11 mouse cellular contexts compared by ENCODE assay signal in the genomic region with DNA sequence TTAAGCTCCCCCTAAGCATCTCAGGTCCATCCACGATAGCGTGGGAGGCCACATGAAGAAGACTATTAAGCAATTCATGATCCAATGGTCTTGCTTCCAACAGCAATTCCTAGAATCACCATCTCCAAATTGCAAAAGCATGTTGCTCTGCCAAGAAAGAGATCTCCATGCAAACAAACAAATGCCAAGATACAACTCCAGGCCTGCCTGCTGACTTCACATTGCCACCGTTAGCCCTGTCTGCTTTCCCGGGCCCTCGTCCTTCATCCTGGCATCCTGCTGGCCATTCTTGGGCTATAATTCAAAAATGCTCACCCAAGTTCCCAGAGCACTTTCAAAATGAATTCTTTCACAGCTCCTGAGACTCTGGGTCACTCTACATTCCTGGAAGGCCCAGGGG. TPM values are rescaled to one million over a fixed set of nuclear protein-coding genes. Genes with fewer than 3 reads are reported as not detected.
DNase-seq lines count a peak whose midpoint lies in the region; ATAC-seq and TF ChIP-seq lines count a peak whose summit lies in the region.
"Had no signal": no experiment of that assay in that cellular context is flagged by ENCODE, and none has a peak within 500 bp of the region (broad histone marks: within the 10 kb centered on the region; RNA-seq: fewer than 3 reads in every experiment).

No protein-coding gene starts in this region.

- WGBS in heart, adult 2 months: 22% methylated on average over 5 of the region's 5 CpGs
- WGBS in heart, embryonic 10.5 days: 83% methylated on average over 5 of the region's 5 CpGs
- WGBS in liver, adult 2 months: 22% methylated on average over 5 of the region's 5 CpGs
- 85% methylated on average over 5 of the region's 5 CpGs for WGBS in liver, embryonic 11.5 days
- WGBS in limb, embryonic 10.5 days: 70% methylated on average over 5 of the region's 5 CpGs

- no peaks in the 10 kb centered on the region for H3K9me3 ChIP-seq in heart, embryonic 10.5 days
- no peaks in the 10 kb centered on the region for H3K9me3 ChIP-seq in liver, embryonic 11.5 days (ENCODE audit: control insufficient read depth, low read length)
- no peaks in the 10 kb centered on the region for H3K9me3 ChIP-seq in limb, embryonic 10.5 days (replicated peaks)

- intact Hi-C loops in heart, adult 2 months (cut with DNase I): no loop called here

- peak overlapping the region; percentile 61 for H3K27ac ChIP-seq in heart, adult 2 months
- no peak overlapping the region for H3K27ac ChIP-seq in heart, embryonic 10.5 days
- no peak overlapping the region for H3K27ac ChIP-seq in liver, adult 2 months (replicated peaks; ENCODE audit: insufficient read depth, low read depth, low read length)
- no peak overlapping the region for H3K27ac ChIP-seq in liver, embryonic 11.5 days (ENCODE audit: low read depth, low read length)
- H3K27ac ChIP-seq in limb, embryonic 10.5 days: peak overlapping the region; percentile 5; the same call in 1 of the 2 replicates

- no peak for TF ChIP-seq EP300 in heart, adult 2 months (IDR thresholded peaks at IDR 0.05; ENCODE audit: insufficient read depth, low read depth, low read length)

- H3K9ac ChIP-seq in heart, adult 2 months (ENCODE audit: low read depth, low read length): no peak overlapping the region
- no peak overlapping the region for H3K9ac ChIP-seq in liver, adult 2 months (ENCODE audit: low read depth, low read length)
- no peak overlapping the region for H3K9ac ChIP-seq in liver, embryonic 11.5 days (ENCODE audit: low read depth, low read length)

- ATAC-seq in liver, embryonic 11.5 days (replicated peaks; ENCODE audit: low FRiP score): no peak
- ATAC-seq: activated CD4-positive, CD25-positive, alpha-beta regulatory T cell, adult 4 months had no signal

- TF ChIP-seq CTCF in heart, adult 2 months (IDR thresholded peaks at IDR 0.05): no peak
- no peak for TF ChIP-seq CTCF in liver, adult 2 months (IDR thresholded peaks at IDR 0.05; ENCODE audit: low read depth, low read length)

- no peak overlapping the region for H3K4me3 ChIP-seq in heart, adult 2 months
- H3K4me3 ChIP-seq in heart, embryonic 10.5 days: no peak overlapping the region
- no peak overlapping the region for H3K4me3 ChIP-seq in liver, adult 2 months (ENCODE audit: insufficient read depth, low read depth, low read length)
- H3K4me3 ChIP-seq in liver, embryonic 11.5 days (ENCODE audit: low read depth, low read length): no peak overlapping the region
- no peak overlapping the region for H3K4me3 ChIP-seq in limb, embryonic 10.5 days
- H3K4me3 ChIP-seq: layer of hippocampus, adult 2 months had no signal

- no peaks in the 10 kb centered on the region for H3K27me3 ChIP-seq in heart, adult 2 months (ENCODE audit: control insufficient read depth, insufficient read depth, low read length)
- no peaks in the 10 kb centered on the region for H3K27me3 ChIP-seq in heart, embryonic 10.5 days (ENCODE audit: insufficient read depth, poor library complexity, severe bottlenecking)
- no peaks in the 10 kb centered on the region for H3K27me3 ChIP-seq in liver, adult 2 months (ENCODE audit: control insufficient read depth, insufficient read depth, low read length)
- peaks cover 14% of the 10 kb centered on the region for H3K27me3 ChIP-seq in liver, embryonic 11.5 days (replicated peaks; ENCODE audit: control insufficient read depth, insufficient read depth, low read length)
- H3K27me3 ChIP-seq in limb, embryonic 10.5 days (ENCODE audit: low read depth, poor library complexity, severe bottlenecking): no peaks in the 10 kb centered on the region

- DNase-seq in adrenal gland, adult 2 months: peak; percentile 67
- DNase-seq in adrenal gland, adult 18-20 months (ENCODE audit: low spot score in 2 of 2): no peak
- peak; percentile 37 to 41 for DNase-seq in heart, adult 2 months
- DNase-seq in heart, embryonic 10.5 days (ENCODE audit: low spot score): no peak
- peak; percentile 61 for DNase-seq in liver, adult 2 months (ENCODE audit: extremely low read depth, low read depth, low spot score)
- no peak for DNase-seq in liver, embryonic 11.5 days (ENCODE audit: low spot score)
- no peak for DNase-seq in limb, embryonic 10.5 days (ENCODE audit: low spot score)
- no peak for DNase-seq in thymus, postnatal 4 days
- DNase-seq: heart, postnatal 4 days had no signal

- H3K4me1 ChIP-seq in heart, adult 2 months (ENCODE audit: control insufficient read depth, insufficient read depth, low read length): peaks cover 39% of the 10 kb centered on the region
- H3K4me1 ChIP-seq in heart, embryonic 10.5 days: peaks cover 68% of the 10 kb centered on the region
- H3K4me1 ChIP-seq in liver, adult 2 months (ENCODE audit: control insufficient read depth, insufficient read depth, low read length): peaks cover 26% of the 10 kb centered on the region
- no peaks in the 10 kb centered on the region; the same call in 1 of the 2 replicates for H3K4me1 ChIP-seq in liver, embryonic 11.5 days (replicated peaks; ENCODE audit: control insufficient read depth, insufficient read depth, low read length)
- peaks cover 71% of the 10 kb centered on the region for H3K4me1 ChIP-seq in limb, embryonic 10.5 days

- H3K36me3 ChIP-seq in heart, adult 2 months (ENCODE audit: control insufficient read depth, insufficient read depth, low read length): peaks cover 22% of the 10 kb centered on the region
- H3K36me3 ChIP-seq in heart, embryonic 10.5 days: no peaks in the 10 kb centered on the region
- H3K36me3 ChIP-seq in liver, adult 2 months (ENCODE audit: control insufficient read depth, insufficient read depth, low read length): no peaks in the 10 kb centered on the region
- H3K36me3 ChIP-seq in liver, embryonic 11.5 days (ENCODE audit: control insufficient read depth, insufficient read depth, low read length): no peaks in the 10 kb centered on the region
- no peaks in the 10 kb centered on the region for H3K36me3 ChIP-seq in limb, embryonic 10.5 days

- no peak for TF ChIP-seq POLR2A in heart, adult 2 months (IDR thresholded peaks at IDR 0.05; ENCODE audit: insufficient read depth, low read depth, low read length)
- TF ChIP-seq POLR2A in liver, adult 2 months (IDR thresholded peaks at IDR 0.05; ENCODE audit: extremely low read depth, insufficient read depth, low read length): no peak

- no peak overlapping the region for H3K4me2 ChIP-seq in liver, embryonic 11.5 days

- H3K79me2 ChIP-seq in heart, adult 2 months (replicated peaks; ENCODE audit: control insufficient read depth, insufficient read depth, low read length): peaks cover 8% of the 10 kb centered on the region
- H3K79me2 ChIP-seq in liver, adult 2 months (ENCODE audit: control insufficient read depth, insufficient read depth, low read length): peaks cover 35% of the 10 kb centered on the region

RNA-seq across cellular contexts. Expression of a gene that starts 5.6 kb away (rescaled TPM):
- 10 to 100 TPM; 58.3 to 76.7 TPM for total RNA-seq in adrenal gland, adult 2 months (2021)
- 8.4 and 20.0 TPM in 2 replicates for polyA plus RNA-seq in adrenal gland, adult 2 months (2012; rRNA removed)
- total RNA-seq in adrenal gland, adult 18-20 months (2021): 10 to 100 TPM; 37.4 to 54.0 TPM
- total RNA-seq in heart, adult 2 months (2021): 10 to 100 TPM; 39.9 to 40.0 TPM
- 26.7 and 32.4 TPM in 2 replicates for polyA plus RNA-seq in heart, adult 2 months (2012; rRNA removed)
- polyA plus RNA-seq in heart, embryonic 10.5 days (2016; fragmentation: Nextera tagmentation; extraction: Ambion mirVana): 25.1 and 28.9 TPM in 2 replicates
- 5.3 and 7.0 TPM in 2 replicates for total RNA-seq in liver, adult 2 months (2014; rRNA removed)
- polyA plus RNA-seq in liver, adult 2 months (2012; rRNA removed): 1.4 and 3.2 TPM in 2 replicates
- 11.7 and 14.2 TPM in 2 replicates for polyA plus RNA-seq in liver, embryonic 11.5 days (2014; fragmentation: Nextera tagmentation; extraction: Ambion mirVana)
- 26.6 and 37.3 TPM in 2 replicates for polyA plus RNA-seq in limb, embryonic 10.5 days (2016; fragmentation: Nextera tagmentation; extraction: Ambion mirVana)

Comparison
In these comparisons a context has a peak if more than half of its experiments do, and no peak if none do; other contexts are left out.
1. DNase-seq: peak in adrenal gland, adult 2 months (single experiment), heart, adult 2 months (2 of 2) and liver, adult 2 months (single experiment); none in adrenal gland, adult 18-20 months (0 of 2), heart, embryonic 10.5 days (single experiment), liver, embryonic 11.5 days (single experiment), limb, embryonic 10.5 days (single experiment) and thymus, postnatal 4 days (single experiment).
2. H3K27ac ChIP-seq: peak in heart, adult 2 months (single experiment) and limb, embryonic 10.5 days (single experiment); none in heart, embryonic 10.5 days (single experiment), liver, adult 2 months (single experiment) and liver, embryonic 11.5 days (single experiment).